Mouse (Mus musculus): ENCODE results near the gene Rubcnl. TPM values are rescaled to one million over a fixed set of nuclear protein-coding genes. Genes with fewer than 3 reads are reported as not detected.

The Rubcnl gene
- polyA plus RNA-seq, 1 experiment from 2014 or later: 0.54 TPM

DNA sequence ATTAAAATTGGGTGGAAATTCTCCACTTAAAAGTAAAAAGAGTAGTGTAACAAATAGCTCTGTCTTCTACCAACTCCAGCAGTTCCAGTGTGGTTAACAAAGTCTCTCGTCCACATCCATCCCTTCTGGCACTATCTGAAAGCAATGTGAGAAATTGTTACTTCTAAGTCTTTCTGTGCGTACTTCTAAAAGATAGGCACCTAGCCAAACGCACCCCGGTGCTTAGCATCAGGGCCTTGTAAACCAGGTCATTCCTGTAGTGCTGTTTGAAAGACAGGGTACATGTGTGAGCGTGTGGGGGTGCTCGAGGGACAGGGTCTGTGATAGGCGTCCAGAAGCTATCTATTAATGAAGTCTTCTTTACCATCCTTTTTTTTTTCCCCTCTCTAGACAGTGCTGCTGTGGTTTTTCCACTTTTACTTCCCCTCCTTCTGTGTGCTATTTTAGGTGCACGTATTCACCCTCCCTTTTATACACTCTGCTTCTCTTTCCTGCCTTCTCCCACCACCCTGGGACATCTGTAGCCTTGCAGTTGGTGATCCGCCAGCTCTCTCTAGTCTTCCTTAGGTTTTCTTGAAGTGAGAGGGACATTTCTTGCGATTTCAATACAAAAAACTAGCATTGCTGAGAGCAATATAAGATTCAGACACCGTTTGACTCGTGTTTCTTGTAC is 4.9 kb downstream of the Rubcnl start:
- Histone ChIP-seq H3K36me3 (no peaks in the 10 kb centered on the region), H3K27me3 (replicated peaks) (no peaks in the 10 kb centered on the region; the same call in 1 of the 2 replicates), H3K4me3 (replicated peaks) (no peak overlapping the region), H3K27ac (no peak overlapping the region), H3K9me3 (no peaks in the 10 kb centered on the region), H3K4me1 (no peaks in the 10 kb centered on the region), H3K4me2 (no peak overlapping the region), H3K9ac (no peak overlapping the region)
- no peak for ATAC-seq (ENCODE audit: insufficient read depth, low FRiP score, low read depth)
- WGBS: 69% methylated on average over 12 of the region's 12 CpGs

DNA sequence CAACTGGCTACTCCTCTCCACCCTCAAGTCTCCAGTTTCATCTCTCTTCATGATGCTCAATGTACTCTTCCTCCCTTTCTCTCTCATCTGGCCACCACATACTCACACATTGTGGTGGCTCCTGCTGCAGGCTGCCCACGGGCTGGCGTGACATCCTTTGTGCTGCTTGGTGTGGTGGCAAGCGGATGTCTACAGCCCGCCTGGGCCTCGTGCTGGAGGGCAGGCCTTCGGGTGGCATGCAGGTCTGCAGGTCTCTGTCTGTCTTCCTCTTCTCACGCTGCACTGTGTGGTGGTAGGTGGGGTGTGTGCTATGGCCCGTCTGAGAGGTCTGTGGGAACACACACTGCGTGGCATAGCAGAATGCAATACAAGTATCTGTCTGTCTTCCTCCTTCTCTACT is 6.7 kb downstream of the Rubcnl start:
- Histone ChIP-seq H3K4me3 (replicated peaks) (no peak overlapping the region), H3K27me3 (replicated peaks) (no peaks in the 10 kb centered on the region), H3K36me3 (no peaks in the 10 kb centered on the region), H3K9me3 (no peaks in the 10 kb centered on the region), H3K4me2 (no peak overlapping the region), H3K4me1 (no peaks in the 10 kb centered on the region), H3K27ac (no peak overlapping the region), H3K9ac (no peak overlapping the region)
- ATAC-seq (ENCODE audit: insufficient read depth, low FRiP score, low read depth): no peak
- WGBS: 83% methylated on average over 9 of the region's 9 CpGs

DNA sequence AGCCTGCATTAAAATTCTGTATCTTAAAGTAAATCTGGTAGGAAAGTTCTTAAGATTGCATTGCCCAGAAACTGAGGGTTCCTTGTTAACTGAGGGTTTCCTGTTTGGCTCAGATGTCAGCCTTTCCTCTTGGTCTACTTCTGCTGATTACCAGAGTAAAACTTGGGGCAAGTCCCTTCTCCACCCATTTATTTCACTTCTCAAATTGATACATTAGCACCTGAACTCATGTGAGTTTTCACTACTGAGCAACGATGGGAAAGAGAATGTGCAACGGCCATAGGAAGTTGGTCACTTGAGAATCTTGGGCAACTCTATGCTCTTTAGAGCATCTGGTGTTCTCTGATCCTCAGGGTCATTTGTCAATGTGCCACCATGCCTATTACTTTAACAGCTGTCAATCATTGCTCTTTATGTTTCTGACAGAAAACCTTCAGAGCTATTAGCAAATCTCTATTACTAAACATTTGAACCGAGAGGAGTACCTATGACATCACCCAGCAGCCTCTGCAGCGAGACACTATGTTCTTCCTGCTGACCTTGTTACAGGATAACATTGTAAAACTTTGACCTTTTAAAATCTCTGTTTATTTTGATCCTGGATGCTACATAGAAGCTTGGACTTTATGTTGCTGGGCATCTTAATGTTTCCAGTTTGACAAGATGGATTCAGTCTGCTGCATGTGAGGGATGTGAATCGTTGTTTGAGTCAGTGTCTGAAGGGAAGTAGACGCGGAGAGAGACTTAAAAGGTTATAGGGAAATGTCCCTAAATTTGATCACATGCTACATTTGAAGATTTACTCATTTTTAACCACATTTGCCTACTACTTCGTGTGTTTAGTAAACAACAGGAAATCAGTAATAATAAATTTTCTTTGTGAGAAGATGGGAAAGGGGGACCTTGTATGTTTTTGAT is 9.2 kb downstream of the Rubcnl start:
- Histone ChIP-seq H3K36me3 (no peaks in the 10 kb centered on the region), H3K4me2 (no peak overlapping the region), H3K27me3 (replicated peaks) (no peaks in the 10 kb centered on the region), H3K27ac (no peak overlapping the region), H3K9me3 (no peaks in the 10 kb centered on the region), H3K4me1 (no peaks in the 10 kb centered on the region), H3K9ac (no peak overlapping the region), H3K4me3 (replicated peaks) (no peak overlapping the region)
- 71% methylated on average over 8 of the region's 8 CpGs for WGBS
- ATAC-seq (ENCODE audit: insufficient read depth, low FRiP score, low read depth): no peak

DNA sequence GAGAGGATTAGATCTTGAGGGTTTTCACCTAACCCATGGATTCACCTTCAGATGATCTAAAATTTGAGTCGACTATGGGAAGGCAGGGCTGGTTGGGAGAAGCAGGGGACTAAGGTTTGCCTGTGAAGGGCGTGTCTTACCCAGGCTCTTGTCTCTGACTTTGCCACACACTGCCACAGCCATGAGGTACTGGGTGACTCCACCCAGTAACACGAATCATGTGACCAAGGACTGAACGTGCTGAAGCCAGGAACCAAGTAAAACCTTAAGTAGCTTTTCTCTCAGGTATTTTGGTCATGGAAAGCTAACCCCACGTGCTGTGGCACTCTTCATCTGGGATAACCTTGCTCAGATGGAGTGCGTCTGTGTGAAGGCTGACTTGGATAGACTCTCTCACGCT is 14.9 kb downstream of the Rubcnl start:
- no peaks in the 10 kb centered on the region for H3K27me3 ChIP-seq (replicated peaks)
- no peak overlapping the region for H3K4me3 ChIP-seq (replicated peaks)
- no peak overlapping the region for H3K4me2 ChIP-seq
- ATAC-seq (ENCODE audit: insufficient read depth, low FRiP score, low read depth): no peak
- no peaks in the 10 kb centered on the region for H3K4me1 ChIP-seq
- 73% methylated on average over 7 of the region's 7 CpGs for WGBS
- no peak overlapping the region for H3K9ac ChIP-seq
- H3K36me3 ChIP-seq: no peaks in the 10 kb centered on the region
- no peaks in the 10 kb centered on the region for H3K9me3 ChIP-seq
- H3K27ac ChIP-seq: no peak overlapping the region

DNA sequence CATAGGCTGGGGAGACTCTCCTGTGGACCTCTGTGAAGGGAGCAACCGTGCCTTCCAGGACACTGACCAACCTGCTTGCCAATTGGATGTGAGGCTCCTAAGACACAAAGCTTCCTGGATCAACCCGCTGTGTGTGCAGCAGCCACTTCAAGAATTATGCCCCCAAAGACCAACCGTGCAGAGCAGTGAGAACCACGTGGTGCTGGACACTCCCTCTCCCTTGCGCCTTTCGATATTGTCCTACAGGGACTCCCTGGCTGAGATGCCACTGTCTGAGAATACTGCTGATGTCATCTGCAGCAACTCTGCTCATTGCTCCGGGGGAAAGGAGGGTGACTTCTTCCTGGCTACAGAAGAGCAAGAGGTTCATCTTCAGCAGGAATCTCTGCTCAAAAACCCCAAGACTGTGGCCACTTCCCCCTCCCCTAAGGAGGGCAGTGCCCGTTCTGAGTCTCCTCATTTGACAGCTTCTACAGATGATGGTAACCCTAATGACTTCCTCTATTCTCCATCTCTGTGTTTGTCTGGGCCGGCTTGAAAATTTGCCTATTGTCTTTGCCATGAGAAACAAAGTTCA is 16.3 kb downstream of the Rubcnl start:
- Histone ChIP-seq H3K4me3 (replicated peaks) (no peak overlapping the region), H3K27me3 (replicated peaks) (no peaks in the 10 kb centered on the region), H3K4me2 (no peak overlapping the region), H3K9me3 (no peaks in the 10 kb centered on the region), H3K4me1 (no peaks in the 10 kb centered on the region), H3K27ac (no peak overlapping the region), H3K36me3 (no peaks in the 10 kb centered on the region), H3K9ac (no peak overlapping the region)
- ATAC-seq (ENCODE audit: insufficient read depth, low FRiP score, low read depth): no peak
- 78% methylated on average over 9 of the region's 9 CpGs for WGBS

DNA sequence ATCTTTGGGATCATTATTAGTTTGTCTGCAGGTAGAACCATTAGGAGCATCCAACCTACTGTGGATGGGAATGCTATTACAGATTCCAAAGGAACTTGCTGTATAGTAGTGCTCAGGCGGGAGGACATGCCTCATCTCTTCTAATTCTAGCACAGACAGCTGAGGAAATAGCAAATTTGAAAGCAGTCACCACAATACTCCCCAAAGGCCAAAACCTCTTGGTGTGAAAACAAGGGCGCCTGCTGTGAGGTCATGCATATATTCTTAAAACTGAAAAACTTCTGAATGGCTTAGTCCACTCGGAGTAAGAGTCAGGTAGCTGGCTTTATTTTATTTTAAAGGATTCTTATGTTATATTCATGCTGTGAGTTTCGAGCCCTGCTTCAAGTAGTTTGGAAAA is 16.9 kb downstream of the Rubcnl start:
- Histone ChIP-seq H3K4me1 (no peaks in the 10 kb centered on the region), H3K4me3 (replicated peaks) (no peak overlapping the region), H3K27ac (no peak overlapping the region), H3K36me3 (no peaks in the 10 kb centered on the region), H3K9ac (no peak overlapping the region), H3K4me2 (no peak overlapping the region), H3K9me3 (no peaks in the 10 kb centered on the region), H3K27me3 (replicated peaks) (no peaks in the 10 kb centered on the region)
- ATAC-seq (ENCODE audit: insufficient read depth, low FRiP score, low read depth): no peak
- WGBS: 77% methylated on average over 4 of the region's 4 CpGs

DNA sequence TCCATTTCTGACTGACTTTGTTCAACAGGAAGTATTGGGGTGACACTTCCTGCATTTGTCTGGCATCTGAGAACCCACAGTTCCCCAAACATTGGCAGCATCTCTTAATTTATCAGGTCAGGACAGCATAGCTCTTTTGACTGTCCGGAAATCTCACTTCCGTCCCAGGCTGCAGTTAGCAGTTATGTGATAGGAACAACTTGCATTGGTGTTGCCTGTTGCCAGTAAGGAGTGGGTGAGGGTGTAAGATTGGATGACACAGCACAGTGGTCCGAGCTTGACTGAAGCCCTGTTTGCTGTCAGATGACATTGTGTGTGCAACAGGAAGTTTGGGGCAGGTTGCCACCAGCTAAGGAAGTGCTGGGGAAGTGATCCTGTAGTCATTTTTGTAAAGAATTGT is 18.4 kb downstream of the Rubcnl start:
- Histone ChIP-seq H3K27me3 (replicated peaks) (no peaks in the 10 kb centered on the region), H3K4me1 (no peaks in the 10 kb centered on the region), H3K36me3 (no peaks in the 10 kb centered on the region), H3K9ac (no peak overlapping the region), H3K9me3 (no peaks in the 10 kb centered on the region), H3K27ac (no peak overlapping the region), H3K4me3 (replicated peaks) (no peak overlapping the region), H3K4me2 (no peak overlapping the region)
- no peak for ATAC-seq (ENCODE audit: insufficient read depth, low FRiP score, low read depth)
- WGBS: 69% methylated on average over 3 of the region's 3 CpGs

DNA sequence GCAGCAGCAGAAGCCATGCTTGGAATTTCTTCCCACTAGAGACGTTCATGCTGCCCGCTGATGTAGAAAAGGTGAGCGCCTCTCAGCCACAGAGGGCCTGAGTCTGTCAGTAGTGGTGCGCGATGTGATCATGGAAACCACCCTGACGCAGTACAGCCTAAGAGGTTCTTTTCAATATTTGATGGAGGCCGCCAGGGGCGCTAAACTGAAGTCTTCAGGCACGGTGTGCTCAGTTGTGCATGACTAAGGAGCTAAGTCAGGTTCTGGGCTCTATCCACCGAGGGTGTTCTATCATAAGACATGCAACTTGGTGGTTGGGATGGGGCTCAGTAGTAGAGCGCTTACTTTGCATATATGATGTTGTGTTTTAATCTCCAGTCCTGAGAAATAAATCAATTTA is 19.6 kb downstream of the Rubcnl start:
- ATAC-seq (ENCODE audit: insufficient read depth, low FRiP score, low read depth): no peak

DNA sequence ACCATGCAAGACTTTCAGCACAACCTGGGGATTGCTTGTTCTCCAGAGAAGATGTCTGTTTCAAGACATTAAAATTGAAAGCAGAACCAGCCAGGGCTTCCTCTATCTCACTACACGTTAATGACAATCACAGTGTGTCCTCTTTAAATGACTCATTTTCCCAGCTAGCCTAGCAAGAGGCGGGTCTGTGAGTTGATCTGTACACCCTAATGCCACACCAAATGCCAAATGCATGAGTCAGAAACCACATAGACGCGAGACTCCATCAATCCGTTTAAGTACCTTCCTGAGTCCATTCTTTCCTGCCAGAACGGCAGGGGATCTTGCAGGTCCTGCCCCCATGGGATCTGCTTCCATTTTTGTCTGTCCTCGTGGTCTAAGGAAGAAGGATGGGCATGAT is 29.4 kb downstream of the Rubcnl start:
- Histone ChIP-seq H3K27me3 (replicated peaks) (no peaks in the 10 kb centered on the region), H3K4me3 (replicated peaks) (no peak overlapping the region), H3K27ac (no peak overlapping the region), H3K36me3 (no peaks in the 10 kb centered on the region), H3K4me1 (no peaks in the 10 kb centered on the region), H3K4me2 (no peak overlapping the region), H3K9ac (no peak overlapping the region), H3K9me3 (no peaks in the 10 kb centered on the region)
- 61% methylated on average over 7 of the region's 7 CpGs for WGBS
- ATAC-seq (ENCODE audit: insufficient read depth, low FRiP score, low read depth): no peak

More for the DNA sequence above, 19.6 kb downstream of the Rubcnl start:
- H3K9me3 ChIP-seq: no peaks in the 10 kb centered on the region
- no peaks in the 10 kb centered on the region for H3K4me1 ChIP-seq
- H3K9ac ChIP-seq: no peak overlapping the region
- H3K27ac ChIP-seq: no peak overlapping the region
- no peak overlapping the region for H3K4me2 ChIP-seq
- no peaks in the 10 kb centered on the region for H3K27me3 ChIP-seq (replicated peaks)
- H3K36me3 ChIP-seq: no peaks in the 10 kb centered on the region
- no peak overlapping the region for H3K4me3 ChIP-seq (replicated peaks)
- 64% methylated on average over 11 of the region's 11 CpGs for WGBS

DNA sequence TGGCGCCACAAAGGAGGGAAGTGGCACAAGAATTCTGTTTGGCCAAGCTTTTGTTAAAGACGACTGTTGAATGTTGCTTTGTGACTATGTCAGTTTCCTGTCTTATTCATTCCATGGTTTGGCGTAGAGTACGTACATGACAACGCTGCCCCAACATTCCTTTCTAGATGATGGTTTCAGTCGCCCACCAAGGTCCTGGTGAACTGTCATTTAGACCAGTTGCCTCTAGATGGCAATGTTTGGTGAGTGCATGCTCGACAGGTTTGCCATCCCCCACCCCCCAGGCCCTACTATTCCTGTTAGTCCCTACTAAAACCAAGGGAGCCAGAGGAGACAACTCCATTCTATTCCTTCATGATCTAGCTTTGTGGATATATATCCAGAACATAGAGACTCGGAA is 36.6 kb downstream of the Rubcnl start:
- 63% methylated on average over 8 of the region's 8 CpGs for WGBS
- no peak overlapping the region for H3K4me2 ChIP-seq
- H3K4me1 ChIP-seq: peaks cover 5% of the 10 kb centered on the region; the same call in 1 of the 2 replicates
- no peaks in the 10 kb centered on the region for H3K27me3 ChIP-seq (replicated peaks)
- H3K4me3 ChIP-seq (replicated peaks): no peak overlapping the region
- no peaks in the 10 kb centered on the region for H3K36me3 ChIP-seq
- no peak for ATAC-seq (ENCODE audit: insufficient read depth, low FRiP score, low read depth)
- no peaks in the 10 kb centered on the region for H3K9me3 ChIP-seq
- H3K27ac ChIP-seq: no peak overlapping the region
- no peak overlapping the region for H3K9ac ChIP-seq

DNA sequence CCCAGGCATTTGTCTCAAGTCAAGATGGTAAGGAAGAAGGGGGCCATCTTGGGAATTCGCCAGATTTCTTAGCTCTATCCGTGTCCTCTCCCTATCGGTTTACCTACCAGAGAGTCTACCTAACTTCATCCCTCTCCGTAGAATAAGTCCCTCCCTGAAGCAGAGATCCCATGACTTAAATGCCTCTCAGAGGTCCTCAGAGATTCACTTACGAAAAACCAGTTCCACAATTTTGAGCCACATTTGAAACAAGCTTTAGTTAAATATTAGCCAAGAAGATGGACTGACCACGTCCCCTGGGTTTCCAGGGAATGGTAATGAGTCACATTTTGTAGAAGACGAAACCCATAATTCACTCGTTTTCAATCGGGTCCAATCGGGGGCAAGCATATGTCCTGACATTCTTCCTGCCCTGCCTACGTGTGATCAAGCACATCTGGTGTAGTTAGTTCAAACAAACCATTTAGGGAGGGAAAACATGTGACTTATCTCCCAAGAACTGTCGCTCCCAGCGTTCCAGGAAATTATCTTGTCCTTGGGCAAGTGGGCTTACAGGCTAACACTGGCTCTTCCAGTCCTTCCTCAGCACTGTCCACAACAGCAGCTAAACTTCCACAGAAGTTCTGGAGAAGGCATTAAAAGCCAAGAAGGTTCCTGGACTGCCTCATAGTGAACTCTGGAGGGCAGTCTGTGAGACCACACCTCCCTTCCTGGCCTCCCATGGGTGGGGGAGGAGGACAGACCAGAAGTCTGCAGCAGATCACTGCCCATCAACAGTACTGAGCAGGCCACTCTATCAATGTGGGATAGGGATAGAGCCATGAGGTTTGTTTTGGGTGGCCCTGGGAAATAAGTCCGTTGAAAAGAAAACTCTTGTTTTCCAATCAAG is 38.9 kb downstream of the Rubcnl start:
- Histone ChIP-seq H3K4me2 (peak overlapping the region; percentile 13; the same call in 1 of the 2 replicates), H3K36me3 (no peaks in the 10 kb centered on the region), H3K9ac (no peak overlapping the region), H3K9me3 (no peaks in the 10 kb centered on the region), H3K4me1 (peaks cover 5% of the 10 kb centered on the region; the same call in 1 of the 2 replicates), H3K27ac (peak overlapping the region; percentile 40), H3K27me3 (replicated peaks) (no peaks in the 10 kb centered on the region), H3K4me3 (replicated peaks) (no peak overlapping the region)
- ATAC-seq (ENCODE audit: insufficient read depth, low FRiP score, low read depth): peak; percentile 70; the same call in 1 of the 2 replicates
- 38% methylated on average over 14 of the region's 14 CpGs for WGBS

Data from stomach, embryonic 15.5 days (tissue).